Mouse (Mus musculus): ENCODE measurements around the gene Irgm2.

DNA sequence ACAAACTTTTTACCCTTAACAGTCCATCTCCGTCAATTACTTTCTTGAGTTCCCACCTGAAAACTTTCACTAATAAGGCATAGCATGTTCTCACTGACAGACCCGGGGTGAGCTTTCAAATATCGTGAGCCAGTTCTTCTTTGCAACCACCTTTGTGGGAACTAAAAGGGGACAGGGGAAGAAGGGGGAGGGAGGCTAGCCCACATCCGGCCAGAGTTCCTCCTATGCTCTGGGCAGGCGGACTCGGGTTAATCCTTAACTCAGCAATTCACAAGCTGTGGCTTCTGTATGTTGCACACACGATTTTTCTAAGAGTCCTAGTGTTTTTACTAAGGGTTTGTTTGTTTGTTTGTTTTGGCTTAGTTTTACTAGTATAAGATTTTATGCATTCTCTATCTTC, 24.9 kb downstream of the Irgm2 start:
- TF ChIP-seq POLR2A (IDR thresholded peaks at IDR 0.05; ENCODE audit: low read depth, low read length) (no peak), CTCF (IDR thresholded peaks at IDR 0.05; ENCODE audit: extremely low read depth, insufficient read length, insufficient replicate concordance, low read depth, low read length) (no peak)
